Comparison of ENCODE assay signal across 8 mouse cellular contexts in genomic region chr4:134467435-134468214, GRCm38 (mm10). TPM values are rescaled to one million over a fixed set of nuclear protein-coding genes. Genes with fewer than 3 reads are reported as not detected.
DNase-seq lines count a peak whose midpoint lies in the region; ATAC-seq and TF ChIP-seq lines count a peak whose summit lies in the region.

No protein-coding gene starts in this region.

- H3K9ac ChIP-seq in forebrain, embryonic 13.5 days: peak overlapping the region; percentile 98
- H3K9ac ChIP-seq in intestine, embryonic 14.5 days (ENCODE audit: low read length): peak overlapping the region; percentile 96

- peak overlapping the region; percentile 92 for H3K4me2 ChIP-seq in forebrain, embryonic 13.5 days
- peak overlapping the region; percentile 99 for H3K4me2 ChIP-seq in intestine, embryonic 14.5 days (ENCODE audit: low read length)

- H3K4me1 ChIP-seq in E14TG2a.4 (replicated peaks; ENCODE audit: low read depth, low read length): peaks cover 63% of the 10 kb centered on the region
- H3K4me1 ChIP-seq in bone marrow macrophage, adult 2 months (ENCODE audit: control insufficient read depth, insufficient read depth, low read length): peaks cover 5% of the 10 kb centered on the region
- H3K4me1 ChIP-seq in forebrain, embryonic 13.5 days: peaks cover 39% of the 10 kb centered on the region
- H3K4me1 ChIP-seq in intestine, embryonic 14.5 days (replicated peaks; ENCODE audit: control insufficient read depth, insufficient read depth, low read length): peaks cover 7% of the 10 kb centered on the region

- H3K36me3 ChIP-seq in E14TG2a.4 (ENCODE audit: insufficient read depth, low read length): peaks cover 29% of the 10 kb centered on the region
- H3K36me3 ChIP-seq in forebrain, embryonic 13.5 days (ENCODE audit: poor library complexity, severe bottlenecking): peaks cover 18% of the 10 kb centered on the region
- H3K36me3 ChIP-seq in intestine, embryonic 14.5 days (ENCODE audit: control insufficient read depth, insufficient read depth, low read length): peaks cover 22% of the 10 kb centered on the region

- H3K27me3 ChIP-seq in E14TG2a.4 (ENCODE audit: insufficient read depth, low read length): no peaks in the 10 kb centered on the region
- H3K27me3 ChIP-seq in forebrain, embryonic 13.5 days: no peaks in the 10 kb centered on the region
- no peaks in the 10 kb centered on the region for H3K27me3 ChIP-seq in intestine, embryonic 14.5 days (replicated peaks; ENCODE audit: control insufficient read depth, insufficient read depth, low read length)

- WGBS in forebrain, embryonic 13.5 days: 1% methylated on average over 31 of the region's 31 CpGs
- under 1% methylated on average over 31 of the region's 31 CpGs for WGBS in intestine, embryonic 14.5 days

- DNase-seq in intestine, embryonic 14.5 days (ENCODE audit: low spot score): peak; percentile 75
- peak; percentile 65 for DNase-seq in lung, postnatal 14 days
- DNase-seq in spleen, postnatal 36 days (ENCODE audit: low spot score in 2 of 2): peak; percentile 12 to 32
- no peak for DNase-seq in c-Kit-positive CD71-positive TER-119-positive erythroid progenitor cells, embryonic 14.5 days (ENCODE audit: low spot score)
- no peak for DNase-seq in left cerebral cortex, adult 9 months (ENCODE audit: low spot score in 2 of 2)

- no peaks in the 10 kb centered on the region for H3K9me3 ChIP-seq in E14TG2a.4 (ENCODE audit: low read length)
- no peaks in the 10 kb centered on the region for H3K9me3 ChIP-seq in forebrain, embryonic 13.5 days (replicated peaks)
- no peaks in the 10 kb centered on the region for H3K9me3 ChIP-seq in intestine, embryonic 14.5 days (ENCODE audit: control insufficient read depth, low read length)

- TF ChIP-seq POLR2A in bone marrow macrophage, adult 2 months (IDR thresholded peaks at IDR 0.05; ENCODE audit: borderline replicate concordance, low read depth, low read length): no peak

- no peak overlapping the region for H3K27ac ChIP-seq in bone marrow macrophage, adult 2 months (ENCODE audit: insufficient read depth, low read depth, low read length)
- peak overlapping the region; percentile 99 for H3K27ac ChIP-seq in forebrain, embryonic 13.5 days
- peak overlapping the region; percentile 87 for H3K27ac ChIP-seq in intestine, embryonic 14.5 days (ENCODE audit: low read depth)

- TF ChIP-seq CTCF in E14TG2a.4 (conservative IDR thresholded peaks at IDR 0.05; ENCODE audit: low read length): no peak
- no peak for TF ChIP-seq CTCF in bone marrow macrophage, adult 2 months (IDR thresholded peaks at IDR 0.05; ENCODE audit: low read depth, low read length)

- peak overlapping the region; percentile 84 for H3K4me3 ChIP-seq in E14TG2a.4 (replicated peaks; ENCODE audit: low read length)
- H3K4me3 ChIP-seq in bone marrow macrophage, adult 2 months (ENCODE audit: insufficient read depth, low read length): peak overlapping the region; percentile 69
- peak overlapping the region; percentile 96 for H3K4me3 ChIP-seq in forebrain, embryonic 13.5 days
- H3K4me3 ChIP-seq in intestine, embryonic 14.5 days (ENCODE audit: low read depth, low read length): peak overlapping the region; percentile 90

- peak; percentile 34 for ATAC-seq in forebrain, embryonic 13.5 days
- peak; percentile 14 for ATAC-seq in intestine, embryonic 14.5 days (replicated peaks; ENCODE audit: low FRiP score, low TSS enrichment, low read depth)

RNA-seq across cellular contexts. Expression of gene Stmn1, which starts 0.5 kb away (rescaled TPM):
- polyA plus RNA-seq in bone marrow macrophage, adult 2 months (2012; ENCODE audit: insufficient read depth, insufficient read length, missing spikeins): 314 and 367 TPM in 2 replicates
- polyA plus RNA-seq in forebrain, embryonic 13.5 days (2015; fragmentation: Nextera tagmentation; extraction: Ambion mirVana): 6,579 and 6,954 TPM in 2 replicates
- polyA plus RNA-seq in intestine, embryonic 14.5 days (2014; fragmentation: Nextera tagmentation; extraction: Ambion mirVana): 1,522 and 1,793 TPM in 2 replicates

RNA-seq across cellular contexts. Expression of gene Paqr7, which starts 28.9 kb away (rescaled TPM):
- polyA plus RNA-seq in bone marrow macrophage, adult 2 months (2012; ENCODE audit: insufficient read depth, insufficient read length, missing spikeins): 37.0 and 41.9 TPM in 2 replicates
- polyA plus RNA-seq in forebrain, embryonic 13.5 days (2015; fragmentation: Nextera tagmentation; extraction: Ambion mirVana): 5.5 and 6.0 TPM in 2 replicates
- polyA plus RNA-seq in intestine, embryonic 14.5 days (2014; fragmentation: Nextera tagmentation; extraction: Ambion mirVana): 1.3 and 2.1 TPM in 2 replicates

RNA-seq across cellular contexts. Expression of gene Aunip, which starts 43.2 kb away (rescaled TPM):
- 4.0 and 4.4 TPM in 2 replicates for polyA plus RNA-seq in bone marrow macrophage, adult 2 months (2012; ENCODE audit: insufficient read depth, insufficient read length, missing spikeins)
- 10.6 and 11.9 TPM in 2 replicates for polyA plus RNA-seq in forebrain, embryonic 13.5 days (2015; fragmentation: Nextera tagmentation; extraction: Ambion mirVana)
- 7.8 and 8.2 TPM in 2 replicates for polyA plus RNA-seq in intestine, embryonic 14.5 days (2014; fragmentation: Nextera tagmentation; extraction: Ambion mirVana)

Comparison
In these comparisons a context has a peak if more than half of its experiments do, and no peak if none do; other contexts are left out.
1. DNase-seq: peak in intestine, embryonic 14.5 days (single experiment), lung, postnatal 14 days (single experiment) and spleen, postnatal 36 days (2 of 2); none in c-Kit-positive CD71-positive TER-119-positive erythroid progenitor cells, embryonic 14.5 days (single experiment) and left cerebral cortex, adult 9 months (0 of 2).
2. Peak in every context shown above with its lines, with median percentiles within 50 percentile points of each other: H3K4me3 ChIP-seq.